Mouse (Mus musculus): Measurements from ENCODE around the gene Tex2. TPM values are rescaled to one million over a fixed set of nuclear protein-coding genes. Genes with fewer than 3 reads are reported as not detected.
"Not testable (repeated sequence)": the region's sequence is repeated elsewhere in the genome, so short reads cannot be mapped to it uniquely, and the experiment has no call there.

Tex2 gene
- polyA plus RNA-seq, 2 experiments: 8.7 to 10.8 TPM

DNA sequence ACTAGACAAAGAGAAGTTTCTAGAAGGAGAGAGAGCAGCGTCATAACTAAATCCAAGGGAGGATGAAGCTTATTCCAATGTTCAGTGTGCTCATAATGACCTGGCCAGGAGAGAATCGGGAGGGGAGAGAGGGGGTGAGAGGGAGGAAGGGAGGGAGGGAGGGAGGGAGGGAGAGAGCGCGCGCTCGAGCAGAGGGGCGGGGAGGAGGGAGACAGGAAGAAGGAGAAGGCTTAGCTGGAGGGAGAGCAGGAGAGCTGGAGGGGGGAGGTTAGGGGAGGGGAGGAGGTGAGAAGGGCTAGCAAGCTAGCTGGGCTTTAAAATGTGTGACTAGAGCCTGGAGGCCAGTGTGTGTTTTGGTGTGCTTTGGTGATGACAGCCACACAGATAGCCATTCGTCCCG, 26.8 kb upstream of the Tex2 start:
- H3K4me3 ChIP-seq (replicated peaks; ENCODE audit: low read length): no peak overlapping the region
- DNase-seq (ENCODE audit: low spot score): no peak
- H3K4me2 ChIP-seq (replicated peaks; ENCODE audit: low read depth, low read length, severe bottlenecking): no peak overlapping the region
- WGBS: 14% methylated on average over 9 of the region's 9 CpGs
- H3K4me1 ChIP-seq (ENCODE audit: control insufficient read depth, insufficient read depth, low read length): peaks cover 10% of the 10 kb centered on the region
- H3K27ac ChIP-seq (replicated peaks; ENCODE audit: low read depth, low read length): no peak overlapping the region
- no peaks in the 10 kb centered on the region for H3K27me3 ChIP-seq (ENCODE audit: control insufficient read depth, insufficient read depth, low read length)
- no peak for TF ChIP-seq POLR2A (IDR thresholded peaks at IDR 0.05; ENCODE audit: borderline replicate concordance, extremely low read depth, insufficient read depth, insufficient read length)
- H3K36me3 ChIP-seq (ENCODE audit: control insufficient read depth, insufficient read depth, low read length): no peaks in the 10 kb centered on the region
- no peak for ATAC-seq (ENCODE audit: low FRiP score, low read depth)
- H3K9me3 ChIP-seq (ENCODE audit: control insufficient read depth, low read length): no peaks in the 10 kb centered on the region
- no peak overlapping the region for H3K9ac ChIP-seq (ENCODE audit: low read depth, low read length, severe bottlenecking)

DNA sequence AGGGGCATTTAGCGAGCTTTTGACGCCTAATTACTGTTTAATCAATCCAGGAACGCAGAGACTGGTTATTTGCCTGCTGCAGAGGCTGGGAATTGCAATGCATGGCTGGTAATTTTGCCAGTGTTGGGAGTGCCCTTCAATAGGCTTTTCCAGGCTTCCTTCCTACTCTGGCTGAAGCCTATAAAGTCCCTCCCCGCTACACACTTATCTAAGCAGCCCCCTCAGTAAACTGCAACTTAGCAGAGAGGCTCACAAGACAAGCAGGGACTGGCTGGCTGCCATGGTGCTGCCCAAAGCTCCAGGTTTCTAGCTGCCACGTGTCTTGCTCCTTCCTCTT, 26.1 kb upstream of the Tex2 start:
- ATAC-seq (ENCODE audit: low FRiP score, low read depth): no peak
- no peak overlapping the region for H3K27ac ChIP-seq (replicated peaks; ENCODE audit: low read depth, low read length)
- H3K27me3 ChIP-seq (ENCODE audit: control insufficient read depth, insufficient read depth, low read length): no peaks in the 10 kb centered on the region
- DNase-seq (ENCODE audit: low spot score): no peak
- H3K9ac ChIP-seq (ENCODE audit: low read depth, low read length, severe bottlenecking): no peak overlapping the region
- H3K4me3 ChIP-seq (replicated peaks; ENCODE audit: low read length): no peak overlapping the region
- TF ChIP-seq POLR2A (IDR thresholded peaks at IDR 0.05; ENCODE audit: borderline replicate concordance, extremely low read depth, insufficient read depth, insufficient read length): no peak
- WGBS: 7% methylated on average over 5 of the region's 5 CpGs
- H3K36me3 ChIP-seq (ENCODE audit: control insufficient read depth, insufficient read depth, low read length): no peaks in the 10 kb centered on the region
- H3K4me1 ChIP-seq (ENCODE audit: control insufficient read depth, insufficient read depth, low read length): peaks cover 10% of the 10 kb centered on the region
- H3K4me2 ChIP-seq (replicated peaks; ENCODE audit: low read depth, low read length, severe bottlenecking): no peak overlapping the region
- H3K9me3 ChIP-seq (ENCODE audit: control insufficient read depth, low read length): no peaks in the 10 kb centered on the region

DNA sequence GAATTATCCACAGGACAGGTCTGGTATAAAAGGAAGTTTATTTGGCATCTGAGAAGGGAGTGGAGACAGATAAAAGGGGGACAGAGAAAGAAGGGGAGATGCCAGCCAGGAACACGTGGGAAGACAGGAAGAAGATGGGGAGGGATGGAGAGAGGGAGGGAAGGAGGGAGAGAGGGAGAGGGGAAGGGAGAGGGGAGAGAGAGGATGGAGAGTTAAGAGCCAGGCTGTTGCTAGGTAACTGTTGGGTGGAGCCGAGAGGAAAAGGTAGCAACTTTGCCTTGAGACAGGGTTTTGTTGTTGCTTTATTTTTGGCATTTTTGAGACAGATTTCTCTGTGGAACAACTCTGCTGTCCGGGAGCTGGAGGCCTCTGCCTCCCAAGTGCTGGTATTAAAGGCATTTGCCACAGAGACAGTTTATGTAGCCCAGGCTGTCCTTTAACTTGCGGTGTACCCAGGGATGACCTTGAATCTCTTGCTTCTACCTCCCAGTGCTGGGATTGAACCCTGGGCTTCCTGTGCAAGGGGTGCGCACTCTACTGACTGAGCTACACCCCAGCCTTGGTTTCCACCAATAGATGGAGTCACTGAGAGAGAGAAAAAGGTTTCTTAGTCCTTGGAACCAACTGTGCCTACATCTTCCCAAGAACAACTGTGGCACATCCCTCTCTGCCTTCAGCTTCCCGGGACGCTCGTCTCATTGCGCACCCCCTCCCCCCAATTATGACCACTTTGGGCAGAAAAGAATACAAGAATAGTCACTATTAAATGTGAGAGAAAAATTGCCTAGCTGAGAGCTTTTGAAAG, 25.5 kb upstream of the Tex2 start:
- Histone ChIP-seq H3K4me1 (ENCODE audit: control insufficient read depth, insufficient read depth, low read length) (peaks cover 10% of the 10 kb centered on the region), H3K9me3 (ENCODE audit: control insufficient read depth, low read length) (no peaks in the 10 kb centered on the region), H3K27ac (replicated peaks; ENCODE audit: low read depth, low read length) (no peak overlapping the region), H3K27me3 (ENCODE audit: control insufficient read depth, insufficient read depth, low read length) (no peaks in the 10 kb centered on the region), H3K4me3 (replicated peaks; ENCODE audit: low read length) (no peak overlapping the region), H3K4me2 (replicated peaks; ENCODE audit: low read depth, low read length, severe bottlenecking) (no peak overlapping the region), H3K36me3 (ENCODE audit: control insufficient read depth, insufficient read depth, low read length) (no peaks in the 10 kb centered on the region), H3K9ac (ENCODE audit: low read depth, low read length, severe bottlenecking) (no peak overlapping the region)
- DNase-seq (ENCODE audit: low spot score) (no peak), ATAC-seq (ENCODE audit: low FRiP score, low read depth) (no peak)
- 31% methylated on average over 9 of the region's 9 CpGs for WGBS
- no peak for TF ChIP-seq POLR2A (IDR thresholded peaks at IDR 0.05; ENCODE audit: borderline replicate concordance, extremely low read depth, insufficient read depth, insufficient read length)

DNA sequence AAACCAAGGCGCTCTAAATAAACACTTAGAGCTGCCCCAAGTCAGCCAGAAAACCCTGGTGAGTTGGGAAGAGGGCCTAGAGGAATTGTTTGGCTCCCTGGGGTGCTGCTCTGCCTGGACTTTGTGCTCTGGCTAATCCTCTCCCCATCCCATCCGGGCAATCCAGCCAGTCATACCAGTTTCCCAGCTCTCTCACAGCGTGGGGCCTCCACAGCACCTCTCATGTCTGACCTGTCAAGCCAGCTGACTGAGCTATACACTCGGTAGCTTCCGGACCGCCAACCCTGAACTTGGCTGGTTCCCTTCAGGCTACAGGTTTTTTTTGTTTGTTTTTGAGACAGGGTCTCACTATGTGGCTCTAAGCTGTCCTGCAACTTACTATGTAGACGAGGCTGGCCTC, 24.5 kb upstream of the Tex2 start:
- ATAC-seq (ENCODE audit: low FRiP score, low read depth) (no peak), DNase-seq (ENCODE audit: low spot score) (no peak)
- Histone ChIP-seq H3K27me3 (ENCODE audit: control insufficient read depth, insufficient read depth, low read length) (no peaks in the 10 kb centered on the region), H3K4me2 (replicated peaks; ENCODE audit: low read depth, low read length, severe bottlenecking) (no peak overlapping the region), H3K4me3 (replicated peaks; ENCODE audit: low read length) (no peak overlapping the region), H3K36me3 (ENCODE audit: control insufficient read depth, insufficient read depth, low read length) (no peaks in the 10 kb centered on the region), H3K4me1 (ENCODE audit: control insufficient read depth, insufficient read depth, low read length) (peaks cover 10% of the 10 kb centered on the region), H3K27ac (replicated peaks; ENCODE audit: low read depth, low read length) (no peak overlapping the region), H3K9ac (ENCODE audit: low read depth, low read length, severe bottlenecking) (no peak overlapping the region), H3K9me3 (ENCODE audit: control insufficient read depth, low read length) (no peaks in the 10 kb centered on the region)
- no peak for TF ChIP-seq POLR2A (IDR thresholded peaks at IDR 0.05; ENCODE audit: borderline replicate concordance, extremely low read depth, insufficient read depth, insufficient read length)
- WGBS: 20% methylated on average over 7 of the region's 7 CpGs

DNA sequence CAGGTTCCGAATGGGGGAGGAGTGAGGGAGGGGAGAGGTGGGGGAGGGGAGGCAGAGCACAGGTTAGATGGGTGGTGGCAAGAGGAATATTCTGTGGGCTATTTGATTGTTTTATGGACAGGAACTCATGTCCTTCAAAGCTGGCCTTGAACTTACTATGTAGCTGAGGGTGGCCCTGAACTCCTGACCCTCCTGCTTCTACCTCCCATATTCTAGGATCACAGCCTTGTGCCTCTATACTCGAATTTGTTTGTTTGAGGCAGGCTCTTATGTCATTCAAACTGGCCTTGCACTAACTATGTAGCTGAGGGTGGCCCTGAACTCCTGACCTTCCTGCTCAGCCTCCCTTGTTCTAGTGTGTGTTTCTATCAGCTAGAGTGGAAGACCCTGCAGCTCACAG, 22.7 kb upstream of the Tex2 start:
- no peak for TF ChIP-seq POLR2A (IDR thresholded peaks at IDR 0.05; ENCODE audit: borderline replicate concordance, extremely low read depth, insufficient read depth, insufficient read length)
- Histone ChIP-seq H3K4me3 (replicated peaks; ENCODE audit: low read length) (no peak overlapping the region), H3K9ac (ENCODE audit: low read depth, low read length, severe bottlenecking) (no peak overlapping the region), H3K27me3 (ENCODE audit: control insufficient read depth, insufficient read depth, low read length) (no peaks in the 10 kb centered on the region), H3K27ac (replicated peaks; ENCODE audit: low read depth, low read length) (no peak overlapping the region), H3K4me2 (replicated peaks; ENCODE audit: low read depth, low read length, severe bottlenecking) (no peak overlapping the region), H3K36me3 (ENCODE audit: control insufficient read depth, insufficient read depth, low read length) (no peaks in the 10 kb centered on the region), H3K9me3 (ENCODE audit: control insufficient read depth, low read length) (no peaks in the 10 kb centered on the region), H3K4me1 (ENCODE audit: control insufficient read depth, insufficient read depth, low read length) (peaks cover 10% of the 10 kb centered on the region)
- DNase-seq (ENCODE audit: low spot score): no peak
- no peak for ATAC-seq (ENCODE audit: low FRiP score, low read depth)
- 55% methylated on average over 2 of the region's 2 CpGs for WGBS

DNA sequence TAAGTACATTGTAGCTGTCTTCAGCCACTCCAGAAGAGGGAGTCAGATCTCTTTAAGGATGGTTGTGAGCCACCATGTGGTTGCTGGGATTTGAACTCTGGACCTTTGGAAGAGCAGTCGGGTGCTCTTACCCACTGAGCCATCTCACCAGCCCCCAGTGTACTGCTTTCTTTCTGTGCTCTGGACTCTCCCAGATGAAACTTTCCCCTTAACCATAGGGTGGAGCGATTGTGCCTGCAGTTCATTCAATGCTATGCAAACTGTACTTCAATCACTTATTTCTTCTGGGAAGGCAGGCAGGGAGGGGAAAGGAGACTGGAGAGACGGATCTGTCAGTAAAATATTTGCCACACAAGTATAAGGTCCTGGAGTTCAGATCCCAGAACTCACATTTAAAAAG, 21.0 kb upstream of the Tex2 start:
- ATAC-seq (ENCODE audit: low FRiP score, low read depth); H3K27ac ChIP-seq (replicated peaks; ENCODE audit: low read depth, low read length); H3K4me2 ChIP-seq (replicated peaks; ENCODE audit: low read depth, low read length, severe bottlenecking); H3K36me3 ChIP-seq (ENCODE audit: control insufficient read depth, insufficient read depth, low read length); H3K9me3 ChIP-seq (ENCODE audit: control insufficient read depth, low read length); H3K27me3 ChIP-seq (ENCODE audit: control insufficient read depth, insufficient read depth, low read length); H3K4me1 ChIP-seq (ENCODE audit: control insufficient read depth, insufficient read depth, low read length); H3K4me3 ChIP-seq (replicated peaks; ENCODE audit: low read length); DNase-seq (ENCODE audit: low spot score); H3K9ac ChIP-seq (ENCODE audit: low read depth, low read length, severe bottlenecking): not testable (repeated sequence)
- 88% methylated on average over 3 of the region's 3 CpGs for WGBS
